Mouse (Mus musculus): ENCODE data around the gene Ubald1.
A peak's percentile ranks its signal among the peaks of the same experiment; 100 is the strongest.

Ubald1 gene

GRCm38 (mm10) chr16:4899711-4900110, 19.6 kb upstream of the Ubald1 start:
- DNase-seq (ENCODE audit: low spot score) = no peak

GRCm38 (mm10) chr16:4898881-4899280, 18.8 kb upstream of the Ubald1 start:
- DNase-seq (ENCODE audit: low spot score) = no peak

- no peak for DNase-seq (ENCODE audit: low spot score)
Measured at GRCm38 (mm10) chr16:4897146-4897730, 17.1 kb upstream of the Ubald1 start.

DNA sequence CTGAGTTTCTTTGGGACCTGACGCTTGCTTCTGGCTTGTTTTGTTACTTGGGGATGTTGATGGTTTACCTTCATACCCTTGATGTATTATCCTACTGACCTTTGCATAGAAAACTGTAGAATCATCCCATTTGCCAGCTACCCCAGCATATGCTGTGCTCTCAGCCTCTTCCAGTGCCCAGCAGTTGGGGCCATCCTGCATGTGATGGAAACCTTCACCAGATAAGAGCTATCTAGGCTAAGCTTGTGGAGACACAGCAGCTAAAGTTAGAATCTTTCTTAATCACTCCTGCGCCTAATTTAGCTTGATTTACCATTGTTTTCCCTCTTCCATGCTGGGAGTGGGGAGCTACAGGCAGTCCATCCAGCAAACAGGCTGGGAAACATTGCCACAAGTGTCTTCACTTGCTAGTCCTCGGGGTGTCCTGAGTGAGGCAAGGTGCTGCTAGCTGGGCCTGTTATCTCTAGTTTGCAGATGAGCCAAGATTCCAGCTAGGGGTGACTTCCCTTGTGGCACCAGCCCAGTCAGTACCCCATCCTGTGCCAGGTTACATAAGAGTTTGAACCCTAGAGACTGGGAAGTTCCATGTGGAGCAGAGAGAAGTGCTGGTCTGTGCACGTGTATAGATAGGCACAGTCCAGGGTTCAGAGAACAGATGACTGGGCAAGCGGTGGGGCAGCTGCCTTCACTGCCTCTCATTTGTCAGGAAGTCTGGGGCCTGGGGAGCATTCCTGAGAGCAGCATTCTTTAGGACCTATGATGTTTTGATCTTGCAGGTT, 16.3 kb upstream of the Ubald1 start:
- peak; percentile 70 for DNase-seq (ENCODE audit: low spot score)

- no peak for DNase-seq (ENCODE audit: low spot score)
Measured at GRCm38 (mm10) chr16:4894201-4894908, 14.2 kb upstream of the Ubald1 start.

GRCm38 (mm10) chr16:4892171-4892570, 12.1 kb upstream of the Ubald1 start:
- peak; percentile 73 for DNase-seq (ENCODE audit: low spot score)

DNA sequence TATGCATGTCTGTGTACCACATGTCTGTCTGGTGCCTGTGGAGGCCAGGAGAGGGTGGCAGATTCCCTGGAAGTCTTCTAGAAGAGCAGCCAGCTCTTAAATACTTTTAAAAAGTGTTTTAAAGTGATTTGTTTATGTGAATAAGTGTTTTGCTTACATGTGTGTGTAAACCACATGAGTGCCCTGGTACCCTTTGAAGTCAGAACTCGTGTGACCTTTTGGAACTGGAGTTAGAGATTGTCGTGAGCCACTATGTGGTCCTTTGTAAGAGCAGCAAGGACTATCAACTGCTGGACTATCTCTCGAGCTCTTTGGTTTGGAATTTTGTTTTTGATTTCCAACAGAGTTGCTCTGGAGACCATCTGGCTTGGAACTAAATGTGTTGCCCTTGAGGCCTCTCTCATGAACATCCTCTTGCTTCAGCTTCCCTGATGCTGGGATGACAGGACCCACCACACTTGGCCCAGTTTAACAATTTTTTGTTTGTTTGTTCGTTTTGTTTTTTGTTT, 10.1 kb upstream of the Ubald1 start:
- no peak for DNase-seq (ENCODE audit: low spot score)

GRCm38 (mm10) chr16:4886690-4887020, 6.5 kb upstream of the Ubald1 start:
- no peak for DNase-seq (ENCODE audit: low spot score)

DNA sequence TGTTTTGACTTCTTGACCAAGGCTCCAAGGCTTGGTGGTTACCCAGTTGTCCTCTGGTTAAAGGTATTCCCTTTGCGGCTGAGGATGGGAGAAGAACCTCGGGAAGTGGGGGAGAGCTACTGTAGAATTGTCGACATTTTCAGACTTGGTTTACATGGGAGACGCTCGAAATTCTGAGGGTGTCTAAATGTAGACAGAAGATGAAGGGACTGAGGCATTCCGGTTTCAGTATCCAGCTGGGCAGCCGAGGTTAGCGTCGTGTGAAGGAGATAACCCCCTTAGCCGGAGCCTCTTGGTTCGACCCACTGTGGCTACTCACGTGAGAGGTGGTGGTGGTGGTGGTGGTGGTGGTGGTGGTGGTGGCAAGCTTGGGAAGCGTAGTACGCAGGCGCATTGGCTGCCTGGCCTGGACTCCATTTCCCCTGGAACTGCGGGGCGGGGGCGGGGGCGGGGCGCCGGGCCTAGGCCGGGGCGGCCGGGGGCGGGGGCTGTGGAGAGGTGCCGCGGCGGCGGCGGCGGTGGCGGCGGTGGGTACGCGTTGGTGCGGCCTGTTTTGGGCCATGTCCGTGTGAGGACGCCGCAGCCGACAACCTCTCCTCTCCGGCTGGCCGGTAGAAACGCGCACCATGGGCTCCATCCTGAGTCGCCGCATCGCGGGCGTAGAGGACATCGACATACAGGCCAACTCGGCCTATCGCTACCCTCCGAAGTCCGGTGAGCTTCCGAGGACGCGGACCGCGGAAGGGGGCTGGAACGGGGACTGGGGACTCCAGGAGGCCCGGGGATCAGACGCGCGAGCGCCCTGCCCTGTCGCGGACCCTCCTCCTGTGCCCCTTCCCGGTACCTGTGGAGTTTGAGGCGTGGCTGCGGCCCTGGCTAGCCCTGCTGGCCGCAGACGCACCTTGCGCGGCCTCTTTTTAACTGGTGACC, 5.9 kb upstream of the Ubald1 start, which contains the start of gene Mgrn1:
TSS of gene Mgrn1 (plus strand) at position 490 of the 930 bp plus-strand sequence.
- DNase-seq (ENCODE audit: low spot score) = peak; percentile 91

DNA sequence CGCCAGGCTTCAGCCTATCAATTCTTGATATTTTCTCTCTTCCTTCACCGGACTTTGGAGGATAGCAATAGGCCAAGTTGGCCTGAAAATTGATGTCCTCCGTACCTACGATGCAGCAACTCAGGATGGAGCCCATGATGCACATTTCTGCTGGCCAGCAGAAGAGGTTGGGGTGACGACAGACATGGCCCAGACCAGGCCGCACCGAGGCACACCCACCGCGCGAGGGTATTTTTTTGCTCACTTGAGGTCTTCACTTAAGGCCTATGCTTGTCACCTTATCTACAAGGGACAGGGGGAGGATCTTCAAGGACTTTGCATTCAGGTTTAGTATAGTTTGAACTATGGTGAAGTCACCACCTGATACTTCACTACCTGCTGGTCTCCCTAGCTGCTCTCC, 4.8 kb upstream of the Ubald1 start:
- no peak for DNase-seq (ENCODE audit: low spot score)

DNA sequence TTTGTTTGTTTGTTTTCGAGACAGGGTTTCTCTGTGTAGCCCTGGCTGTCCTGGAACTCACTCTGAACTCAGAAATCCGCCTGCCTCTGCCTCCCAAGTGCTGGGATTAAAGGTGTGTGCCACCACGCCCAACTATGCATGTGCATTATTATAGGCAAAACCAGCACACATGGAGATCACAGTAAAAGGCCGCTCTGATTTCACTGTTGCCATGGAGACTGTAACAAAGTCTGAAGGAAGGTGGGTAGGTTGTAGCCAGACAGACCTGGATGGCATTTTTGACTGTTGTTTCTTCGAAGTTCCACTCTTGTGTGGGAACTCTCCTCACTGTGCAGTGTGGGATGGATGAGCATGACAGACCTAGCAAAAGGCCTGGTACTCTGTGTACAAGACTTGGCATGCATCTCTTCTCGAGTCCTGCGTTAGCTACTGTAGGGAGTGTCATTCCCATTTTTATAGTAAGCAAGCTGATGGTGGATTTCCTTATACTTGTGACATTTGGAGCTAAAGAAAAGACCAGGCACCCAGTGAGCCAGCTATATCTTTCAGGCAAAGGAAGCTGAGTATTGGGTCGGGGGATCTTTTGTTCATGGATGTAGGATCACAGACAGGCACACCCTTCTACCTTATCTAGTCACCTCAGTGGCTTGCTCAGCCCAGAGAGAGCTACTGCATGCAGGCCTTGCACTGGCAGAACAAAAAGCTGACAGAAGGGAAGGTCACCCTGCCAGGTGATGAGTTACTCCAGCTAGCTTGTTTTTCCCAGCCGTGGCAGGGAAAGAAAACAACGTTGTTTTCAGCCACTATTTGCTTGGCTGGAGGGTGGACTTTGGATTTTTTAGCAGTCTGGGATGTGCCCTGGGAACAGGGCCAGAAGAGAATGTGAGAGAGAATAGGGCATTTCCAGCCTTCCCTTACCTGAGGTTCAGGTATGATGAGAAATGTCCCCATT, 1.6 kb upstream of the Ubald1 start:
- no peak for DNase-seq (ENCODE audit: low spot score)

GRCm38 (mm10) chr16:4879708-4880124, 399 bp downstream of the Ubald1 start:
- peak; percentile 80 for DNase-seq (ENCODE audit: low spot score)

DNA sequence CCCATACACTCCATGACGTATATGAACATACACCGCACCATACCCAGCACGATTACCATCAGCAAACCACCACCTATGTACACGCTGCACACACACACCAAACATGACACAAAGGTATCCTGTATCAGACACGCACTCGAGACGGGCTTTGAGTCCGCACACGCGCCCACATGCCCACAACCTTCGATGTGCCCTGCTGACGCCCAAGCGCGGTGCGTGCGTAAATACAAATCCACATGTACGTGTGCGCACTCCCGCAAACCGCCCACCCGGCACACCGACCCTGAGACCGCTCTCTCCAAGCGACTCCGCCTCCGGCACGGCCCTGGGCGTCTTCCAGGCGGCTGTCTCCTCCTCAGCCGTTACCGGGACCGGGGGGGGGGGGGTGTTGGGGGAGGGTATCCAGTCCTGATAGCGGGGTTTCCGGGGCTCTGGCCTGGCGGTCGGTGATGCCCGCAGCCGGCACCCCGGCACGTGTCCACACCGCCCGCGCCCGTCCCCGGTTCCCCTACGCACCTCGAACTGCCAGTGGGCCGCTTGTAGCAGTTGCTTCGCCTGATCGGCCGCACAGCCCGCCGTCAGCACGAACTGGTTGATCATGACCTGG, 911 bp downstream of the Ubald1 start:
- DNase-seq (ENCODE audit: low spot score) = peak; percentile 52

DNA sequence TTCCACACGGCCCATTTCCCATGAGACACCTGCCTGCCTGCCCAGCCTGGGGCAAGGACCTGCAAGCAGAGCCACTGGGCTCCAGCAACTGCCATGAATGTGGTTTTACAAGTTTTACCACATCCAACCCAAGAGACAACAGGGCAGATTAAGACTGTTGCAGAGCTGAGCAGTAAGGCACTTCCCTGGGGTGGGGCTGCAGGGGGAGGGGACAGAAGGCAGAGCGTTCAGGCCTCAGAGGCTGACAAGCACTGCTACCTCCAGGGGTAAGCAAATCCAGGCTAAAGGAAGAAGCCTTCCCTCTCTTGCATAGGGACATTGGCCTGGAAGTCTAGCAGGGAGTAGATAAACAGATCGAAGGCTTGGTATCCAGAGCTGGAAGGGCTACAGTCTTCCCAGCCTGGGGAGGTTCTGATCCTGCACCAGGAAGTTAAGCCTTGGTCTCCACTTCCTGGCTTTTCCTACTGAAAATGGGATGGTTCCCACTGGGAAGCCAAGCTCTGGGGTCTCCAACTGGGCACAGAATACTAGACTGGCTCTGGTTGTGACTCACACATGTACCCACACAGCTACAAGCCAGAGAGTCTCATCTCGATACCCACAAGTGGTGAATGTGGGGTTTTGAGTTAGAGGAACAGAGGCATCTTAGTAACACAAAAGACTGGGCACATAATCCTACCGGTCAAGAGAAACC, 1.8 kb downstream of the Ubald1 start:
- DNase-seq (ENCODE audit: low spot score) = peak; percentile 71

- no peak for DNase-seq (ENCODE audit: low spot score)
Measured at GRCm38 (mm10) chr16:4877701-4878100, 2.4 kb downstream of the Ubald1 start.

DNA sequence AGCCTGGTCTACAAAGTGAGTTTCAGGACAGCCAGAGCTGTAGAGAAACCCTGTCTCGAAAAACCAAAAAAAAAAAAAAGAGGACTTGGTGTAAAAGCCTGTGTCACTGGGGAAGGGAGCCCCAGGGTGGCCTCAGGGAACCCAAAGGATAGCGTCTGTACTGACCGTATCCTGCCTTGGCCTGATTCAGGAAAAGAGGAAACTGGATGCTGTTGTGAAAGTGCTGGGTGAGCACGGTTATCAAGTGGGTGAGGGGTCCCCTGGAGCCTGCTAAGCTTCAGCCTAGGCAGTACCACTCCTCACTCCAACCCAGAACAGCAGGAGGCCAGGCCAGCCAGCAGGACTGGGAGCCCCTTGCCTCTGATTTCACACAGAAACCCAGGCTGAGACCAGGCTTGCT, 2.9 kb downstream of the Ubald1 start:
- peak; percentile 55 for DNase-seq (ENCODE audit: low spot score)

DNA sequence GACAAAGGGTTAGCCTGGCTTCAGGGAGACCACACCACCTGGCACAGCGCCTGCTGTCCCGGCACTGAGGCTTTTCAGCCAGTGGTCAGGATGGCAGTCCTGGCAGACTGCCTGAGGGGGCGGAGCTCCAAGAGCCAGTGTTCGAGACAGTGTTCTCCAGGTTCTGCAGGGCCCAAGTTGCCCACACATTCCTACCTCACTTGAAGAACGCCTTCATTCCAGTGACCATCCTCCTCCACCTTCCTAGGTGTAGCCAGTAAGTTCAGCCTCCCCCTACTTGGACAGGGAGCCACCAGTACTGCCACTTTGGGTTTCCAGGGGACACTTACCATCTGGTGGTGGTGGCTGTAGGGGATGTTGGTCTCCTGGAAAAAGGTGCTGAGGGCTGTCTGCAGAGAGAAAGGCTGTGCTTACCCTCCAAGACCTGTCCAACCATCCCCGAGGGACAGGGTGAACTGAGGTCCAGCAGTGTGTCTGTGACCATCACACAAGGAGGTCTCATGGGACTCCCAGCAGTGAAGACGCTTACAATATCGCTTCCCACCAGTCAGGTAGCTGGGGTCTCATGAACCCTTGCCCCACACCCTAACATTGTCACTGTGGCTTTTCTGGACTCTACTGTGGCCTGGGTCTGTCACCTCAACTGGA, 4.0 kb downstream of the Ubald1 start:
- DNase-seq (ENCODE audit: low spot score) = peak; percentile 89

DNA sequence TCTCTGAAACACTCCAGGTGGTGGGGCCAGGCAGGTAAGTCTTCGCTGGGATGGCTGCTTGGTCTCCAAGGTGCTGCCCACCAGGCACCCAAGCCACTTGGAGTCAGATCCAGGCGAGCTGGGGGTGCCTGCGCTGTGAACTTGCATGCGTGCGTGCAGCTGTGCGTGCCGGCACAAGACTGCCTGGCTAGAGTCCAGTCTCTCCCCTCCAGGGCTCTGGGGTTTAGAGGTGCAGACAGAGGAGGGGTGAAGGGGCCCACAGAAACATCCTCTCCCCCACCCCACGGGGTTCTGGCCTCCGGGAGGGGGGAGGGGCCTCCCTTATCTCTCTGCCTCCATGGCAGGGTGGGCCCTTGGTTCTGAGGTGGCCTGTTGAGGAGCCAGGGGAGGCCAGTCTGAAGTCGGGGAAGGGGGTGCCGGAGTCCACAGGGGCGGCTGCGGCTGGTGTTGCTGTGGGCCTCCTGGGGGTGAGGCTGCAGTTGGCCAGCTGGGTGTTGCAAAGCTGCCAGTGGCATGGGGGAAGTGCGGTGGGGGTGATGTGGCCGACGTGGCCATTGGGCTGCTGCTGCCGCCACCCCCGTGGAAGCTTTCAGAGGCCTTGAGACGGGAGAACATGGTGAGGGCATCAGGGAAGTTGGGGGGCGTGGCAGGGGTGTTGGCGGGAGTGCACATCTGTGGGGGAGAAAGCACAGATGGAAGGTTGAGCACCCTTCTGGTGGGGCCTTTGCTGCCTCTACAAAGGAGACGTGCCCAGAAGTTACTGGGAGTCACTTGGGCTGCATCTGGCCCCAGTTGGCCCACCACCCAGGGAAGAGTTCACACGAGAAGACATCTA, 4.7 kb downstream of the Ubald1 start:
- no peak for DNase-seq (ENCODE audit: low spot score)
